Mouse (Mus musculus): ENCODE results near the gene Slc25a16.
A peak's percentile ranks its signal among the peaks of the same experiment; 100 is the strongest.

Slc25a16 gene

GRCm38 (mm10) chr10:62919925-62920765 lies at the start of gene Slc25a16:
Gene Slc25a16 (plus strand): TSS chr10:62920633.
- DNase-seq (ENCODE audit: low spot score), result peak; percentile 91

DNA sequence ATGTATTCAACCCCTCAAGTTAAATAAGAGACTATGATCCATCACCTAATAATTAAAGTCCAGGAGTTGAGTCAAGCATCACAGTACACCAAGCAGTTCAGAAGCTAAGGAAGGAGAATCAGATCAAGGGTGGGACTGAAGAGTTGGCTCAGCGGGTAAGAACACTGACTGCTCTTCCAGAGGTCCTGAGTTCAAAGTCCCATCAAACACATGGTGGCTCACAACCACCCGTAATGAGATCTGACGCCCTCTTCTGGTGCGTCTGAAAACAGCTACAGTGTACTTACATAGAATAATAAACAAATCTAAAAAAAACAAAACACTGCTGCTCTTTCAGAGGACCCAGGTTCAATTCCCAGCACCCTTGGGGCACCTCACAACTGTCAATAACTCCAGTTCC lies 45.6 kb upstream of the Slc25a16 start:
- DNase-seq (ENCODE audit: low spot score), result no peak

GRCm38 (mm10) chr10:62875565-62875964 lies 44.9 kb upstream of the Slc25a16 start:
- no peak for DNase-seq (ENCODE audit: low spot score)

- no peak for DNase-seq (ENCODE audit: low spot score)
Observed at GRCm38 (mm10) chr10:62878056-62878455, 42.4 kb upstream of the Slc25a16 start.

GRCm38 (mm10) chr10:62881211-62881610 lies 39.2 kb upstream of the Slc25a16 start:
- no peak for DNase-seq (ENCODE audit: low spot score)

- DNase-seq (ENCODE audit: low spot score), result no peak
Observed at GRCm38 (mm10) chr10:62883933-62884372, 36.5 kb upstream of the Slc25a16 start.

DNA sequence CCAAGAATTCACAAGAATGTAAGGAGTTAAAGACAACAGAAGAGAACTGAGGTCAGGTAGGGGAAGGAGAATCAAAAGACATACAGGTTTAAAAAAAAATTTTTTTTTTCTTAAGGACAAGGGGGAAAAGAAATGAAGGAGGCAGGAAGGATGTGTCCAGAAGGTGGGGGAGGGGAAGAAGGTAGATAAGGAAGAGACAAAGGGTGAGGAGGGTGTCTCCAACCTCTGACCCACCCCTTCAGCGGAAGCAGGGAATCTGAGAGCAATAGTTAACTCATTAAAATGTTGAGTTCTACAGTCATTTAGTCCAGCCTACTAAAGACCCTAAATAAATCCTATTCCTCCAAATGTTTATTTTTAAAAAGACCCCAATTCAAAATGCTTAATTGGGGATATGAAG lies 35.9 kb upstream of the Slc25a16 start:
- no peak for DNase-seq (ENCODE audit: low spot score)

GRCm38 (mm10) chr10:62885460-62885859 lies 35.0 kb upstream of the Slc25a16 start:
- DNase-seq (ENCODE audit: low spot score), result no peak

- peak; percentile 9 for DNase-seq (ENCODE audit: low spot score)
Observed at GRCm38 (mm10) chr10:62885969-62886798, 34.2 kb upstream of the Slc25a16 start.

- DNase-seq (ENCODE audit: low spot score), result peak; percentile 64
Observed at GRCm38 (mm10) chr10:62886799-62887591, 33.4 kb upstream of the Slc25a16 start.

DNA sequence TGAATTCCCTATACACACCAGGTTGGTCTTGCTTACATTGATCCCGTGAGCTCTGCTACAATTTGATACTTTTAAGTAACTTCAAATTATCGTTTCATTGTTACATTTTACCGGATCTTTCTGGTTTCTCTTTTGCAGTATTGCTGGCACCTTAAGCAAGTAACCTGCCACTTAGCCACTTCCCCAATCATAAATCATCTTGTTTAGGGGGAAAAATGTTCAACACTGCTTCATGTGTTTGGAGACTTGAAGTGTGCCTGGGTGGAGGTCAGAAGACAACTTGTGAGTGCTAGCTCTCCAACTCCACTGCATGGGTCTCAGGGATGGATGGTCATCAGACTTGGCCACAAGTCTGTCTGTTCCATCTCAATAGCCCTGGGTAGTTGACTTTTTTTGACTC lies 29.4 kb upstream of the Slc25a16 start:
- no peak for DNase-seq (ENCODE audit: low spot score)

DNA sequence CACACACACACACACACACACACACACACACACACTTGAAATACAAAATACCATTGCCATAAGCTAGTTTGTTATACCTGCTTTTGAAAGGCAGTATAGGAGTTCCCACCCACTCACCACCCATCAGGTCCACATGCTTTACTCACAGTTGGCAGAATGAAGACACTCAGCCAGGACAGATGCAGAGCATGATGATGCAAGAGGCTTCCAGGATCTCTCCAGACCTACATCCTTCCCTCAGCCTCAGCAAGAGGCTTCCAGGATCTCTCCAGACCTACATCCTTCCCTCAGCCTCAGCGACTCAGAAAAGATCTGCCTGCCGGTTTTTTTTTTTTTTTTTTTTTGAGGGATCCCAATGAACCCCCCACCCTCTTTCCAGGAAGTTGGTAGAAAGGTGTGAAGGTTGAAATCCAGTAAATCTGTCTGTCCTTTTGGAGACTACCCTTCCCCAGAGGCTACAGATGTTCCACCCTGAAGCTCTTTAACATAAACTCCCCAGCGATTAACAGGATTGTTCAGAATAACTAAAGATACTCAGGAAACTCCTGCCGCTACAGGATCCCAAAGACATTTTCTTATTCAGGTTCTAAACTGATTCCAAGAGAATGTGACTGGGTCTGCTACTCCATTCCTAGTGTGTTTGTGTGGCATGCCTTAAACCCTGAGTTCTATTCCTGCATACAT lies 27.7 kb upstream of the Slc25a16 start:
- DNase-seq (ENCODE audit: low spot score), result no peak

DNA sequence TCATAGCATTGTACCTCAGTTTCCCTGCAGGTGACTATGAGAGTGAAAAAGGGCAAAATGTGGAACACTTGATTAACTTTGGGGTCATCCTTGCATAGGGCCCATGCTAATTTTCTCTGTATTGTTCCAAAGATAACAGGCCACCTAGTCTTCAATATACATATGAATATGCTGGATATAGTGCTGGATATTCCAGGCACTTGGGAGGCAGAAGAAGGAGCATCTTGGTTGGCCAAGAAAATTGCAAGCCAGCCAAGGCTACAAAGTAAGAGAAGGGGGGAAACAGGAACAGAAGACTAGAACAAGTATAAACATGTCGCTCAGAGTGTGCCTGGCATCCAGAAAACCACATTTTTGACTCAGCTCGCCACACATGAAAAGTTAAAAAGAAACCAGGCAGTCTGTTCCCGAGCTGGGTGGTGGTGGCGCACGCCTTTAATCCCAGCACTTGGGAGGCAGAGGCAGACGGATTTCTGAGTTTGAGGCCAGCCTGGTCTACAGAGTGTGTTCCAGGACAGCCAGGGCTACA lies 27.0 kb upstream of the Slc25a16 start:
- DNase-seq (ENCODE audit: low spot score), result no peak

DNA sequence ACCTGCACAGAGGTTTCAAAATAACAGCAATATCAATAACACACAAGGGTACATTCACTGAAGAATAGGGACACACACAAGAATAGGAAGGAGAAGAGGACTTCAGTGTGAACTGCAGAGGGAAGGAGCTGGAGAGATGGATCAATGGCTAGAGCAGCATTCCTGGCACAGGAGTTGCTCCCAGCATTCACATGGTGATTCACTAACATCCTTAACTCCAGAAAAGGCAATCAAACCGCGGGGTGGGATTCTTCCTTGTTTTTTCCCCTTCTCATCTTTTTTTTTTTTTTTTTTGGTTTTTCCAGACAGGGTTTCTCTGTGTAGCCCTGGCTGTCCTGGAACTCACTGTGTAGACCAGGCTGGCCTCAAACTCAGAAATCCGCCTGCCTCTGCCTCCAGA lies 26.0 kb upstream of the Slc25a16 start:
- no peak for DNase-seq (ENCODE audit: low spot score)

GRCm38 (mm10) chr10:62895386-62895785 lies 25.0 kb upstream of the Slc25a16 start:
- DNase-seq (ENCODE audit: low spot score), result no peak

GRCm38 (mm10) chr10:62896035-62896434 lies 24.4 kb upstream of the Slc25a16 start:
- no peak for DNase-seq (ENCODE audit: low spot score)

DNA sequence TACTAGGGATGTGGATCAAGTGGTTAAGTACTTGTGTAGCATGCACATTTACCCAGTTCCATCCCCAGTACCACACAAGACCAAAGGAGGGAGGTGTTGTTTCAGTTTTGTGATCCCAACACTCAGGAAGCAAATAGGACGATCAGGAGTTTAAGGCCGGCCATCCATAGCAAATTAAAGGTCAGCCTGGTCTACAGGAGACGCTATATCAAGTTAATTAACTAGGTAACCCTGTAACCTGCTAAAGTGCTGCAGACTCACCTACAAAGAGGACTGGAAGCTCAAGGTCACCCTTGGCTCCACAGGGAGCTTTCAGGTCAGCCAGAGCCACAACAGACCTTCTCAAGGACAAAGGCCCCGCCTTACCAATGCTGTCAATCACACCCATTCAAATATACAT lies 23.7 kb upstream of the Slc25a16 start:
- DNase-seq (ENCODE audit: low spot score), result no peak

DNA sequence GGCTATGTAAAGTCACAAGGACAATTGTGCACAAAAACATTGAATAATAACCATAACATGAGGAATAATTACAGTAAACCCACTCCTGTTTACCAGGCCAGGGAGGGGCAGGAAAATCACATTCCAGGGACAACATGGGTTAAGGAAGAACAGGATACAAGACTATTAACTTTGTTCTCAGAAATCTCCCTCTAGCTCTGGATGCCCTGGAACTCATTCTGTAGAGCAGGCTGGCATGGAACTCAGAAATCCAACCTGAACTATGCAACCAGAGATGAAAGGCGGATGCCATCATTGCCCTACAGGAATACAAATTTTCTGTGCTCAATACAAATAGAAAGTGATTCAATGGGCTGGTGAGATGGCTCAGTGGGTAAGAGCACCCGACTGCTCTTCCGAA lies 23.0 kb upstream of the Slc25a16 start:
- DNase-seq (ENCODE audit: low spot score), result no peak

- no peak for DNase-seq (ENCODE audit: low spot score)
Observed at GRCm38 (mm10) chr10:62898061-62898460, 22.4 kb upstream of the Slc25a16 start.

GRCm38 (mm10) chr10:62900144-62900543 lies 20.3 kb upstream of the Slc25a16 start:
- DNase-seq (ENCODE audit: low spot score), result no peak

GRCm38 (mm10) chr10:62901826-62902225 lies 18.6 kb upstream of the Slc25a16 start:
- DNase-seq (ENCODE audit: low spot score), result no peak

Measured in urinary bladder, postnatal 14 days (tissue).